ENCODE assay signal across 7 mouse cellular contexts in genomic region chr13:97938596-97939297, GRCm38 (mm10).
DNase-seq lines count a peak whose midpoint lies in the region; ATAC-seq and TF ChIP-seq lines count a peak whose summit lies in the region.

No protein-coding gene starts in this region.

- 35% methylated on average over 18 of the region's 18 CpGs for WGBS in intestine, embryonic 15.5 days
- 34% methylated on average over 18 of the region's 18 CpGs for WGBS in midbrain, embryonic 13.5 days

- no peak overlapping the region for H3K4me2 ChIP-seq in intestine, embryonic 15.5 days (replicated peaks)
- H3K4me2 ChIP-seq in midbrain, embryonic 13.5 days (replicated peaks): no peak overlapping the region

- H3K4me3 ChIP-seq in gastrocnemius, adult 2 months: no peak overlapping the region
- H3K4me3 ChIP-seq in intestine, embryonic 15.5 days (replicated peaks): no peak overlapping the region
- H3K4me3 ChIP-seq in midbrain, embryonic 13.5 days (replicated peaks): no peak overlapping the region

- H3K9ac ChIP-seq in intestine, embryonic 15.5 days: no peak overlapping the region
- H3K9ac ChIP-seq in midbrain, embryonic 13.5 days (replicated peaks): no peak overlapping the region

- peak; percentile 95 for TF ChIP-seq CTCF in gastrocnemius, adult 2 months (IDR thresholded peaks at IDR 0.05)

- no peak overlapping the region for H3K27ac ChIP-seq in gastrocnemius, adult 2 months
- H3K27ac ChIP-seq in intestine, embryonic 15.5 days: no peak overlapping the region
- H3K27ac ChIP-seq in midbrain, embryonic 13.5 days: no peak overlapping the region

- intact Hi-C loops in gastrocnemius, adult 2 months (cut with DNase I): loop anchor here (1.0 to 5.0 kb wide), 2 partner anchors 336 to 703 kb away; no protein-coding TSS in a partner anchor
- intact Hi-C loops in left cerebral cortex, postnatal 10 days (cut with DNase I): loop anchor here (1.0 to 10.0 kb wide), 3 partner anchors 384 to 703 kb away; no protein-coding TSS in a partner anchor

- no peaks in the 10 kb centered on the region for H3K9me3 ChIP-seq in intestine, embryonic 15.5 days
- no peaks in the 10 kb centered on the region for H3K9me3 ChIP-seq in midbrain, embryonic 13.5 days

- DNase-seq in adipocyte (ENCODE audit: low spot score): peak; percentile 92
- DNase-seq in cerebellum, postnatal 36 days: peak; percentile 84 to 90
- peak; percentile 91 for DNase-seq in gastrocnemius, adult 2 months
- peak; percentile 85 to 86 for DNase-seq in left cerebral cortex, postnatal 10 days (ENCODE audit: extremely low spot score in 1 of 2, low spot score in 2 of 2)
- DNase-seq in skeletal muscle tissue, adult 2 months (ENCODE audit: low read depth, low spot score): peak; percentile 66

- H3K27me3 ChIP-seq in intestine, embryonic 15.5 days (replicated peaks): no peaks in the 10 kb centered on the region
- H3K27me3 ChIP-seq in midbrain, embryonic 13.5 days: no peaks in the 10 kb centered on the region

- H3K4me1 ChIP-seq in intestine, embryonic 15.5 days (replicated peaks): peaks cover 5% of the 10 kb centered on the region
- H3K4me1 ChIP-seq in midbrain, embryonic 13.5 days (replicated peaks): peaks cover 12% of the 10 kb centered on the region

- H3K36me3 ChIP-seq in intestine, embryonic 15.5 days: no peaks in the 10 kb centered on the region
- H3K36me3 ChIP-seq in midbrain, embryonic 13.5 days: no peaks in the 10 kb centered on the region

- ATAC-seq in intestine, embryonic 15.5 days: peak; percentile 73
- peak; percentile 84 for ATAC-seq in midbrain, embryonic 13.5 days
